Mouse (Mus musculus): Measurements from ENCODE around the gene Slc9b1. TPM values are rescaled to one million over a fixed set of nuclear protein-coding genes. Genes with fewer than 3 reads are reported as not detected.

The Slc9b1 gene
- polyA plus RNA-seq, 1 experiment: not detected

DNA sequence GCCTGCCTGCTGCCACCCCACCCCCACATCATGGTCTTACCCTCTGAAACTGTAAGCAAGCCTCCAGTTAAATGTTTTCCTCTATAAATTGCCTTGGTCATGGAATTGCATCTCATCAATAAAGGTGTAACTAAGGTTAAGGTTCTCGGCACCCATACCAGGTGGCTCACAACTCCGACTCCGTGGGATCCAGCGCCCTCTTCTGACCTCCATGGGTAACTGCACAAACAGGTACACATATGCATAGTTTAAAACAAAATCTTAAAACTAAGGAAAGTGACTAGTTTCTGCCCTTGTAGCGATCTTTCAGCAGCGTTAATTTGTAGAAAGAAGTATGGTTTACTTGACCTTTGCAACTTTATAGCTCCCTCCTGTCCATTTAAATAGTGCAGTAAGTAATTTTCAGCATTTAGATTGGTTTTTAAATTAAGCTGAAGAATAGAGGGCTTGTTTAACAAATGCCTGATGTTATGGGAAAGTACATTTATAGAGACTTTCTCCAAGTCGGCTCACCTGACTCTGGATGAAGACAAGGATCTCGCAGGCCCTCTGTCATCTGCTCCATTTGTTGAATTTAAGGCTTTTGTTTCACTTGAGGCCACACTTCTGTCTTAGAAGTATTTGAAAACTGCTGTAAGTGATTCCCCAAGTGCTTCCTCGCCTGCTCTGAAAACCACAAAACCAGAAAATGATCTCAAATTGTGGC, 32.0 kb upstream of the Slc9b1 start:
- TF ChIP-seq TAL1 (IDR thresholded peaks at IDR 0.05; ENCODE audit: low read length): no peak
- no peak for TF ChIP-seq GATA1 (IDR thresholded peaks at IDR 0.05; ENCODE audit: low read length)
- H3K27me3 ChIP-seq (ENCODE audit: control insufficient read depth): no peaks in the 10 kb centered on the region
- H3K36me3 ChIP-seq (ENCODE audit: control insufficient read depth): no peaks in the 10 kb centered on the region
- no peak overlapping the region for H3K4me3 ChIP-seq (replicated peaks)
- H3K4me1 ChIP-seq (ENCODE audit: control insufficient read depth): no peaks in the 10 kb centered on the region
- H3K9me3 ChIP-seq (ENCODE audit: control insufficient read depth, low read length): no peaks in the 10 kb centered on the region

DNA sequence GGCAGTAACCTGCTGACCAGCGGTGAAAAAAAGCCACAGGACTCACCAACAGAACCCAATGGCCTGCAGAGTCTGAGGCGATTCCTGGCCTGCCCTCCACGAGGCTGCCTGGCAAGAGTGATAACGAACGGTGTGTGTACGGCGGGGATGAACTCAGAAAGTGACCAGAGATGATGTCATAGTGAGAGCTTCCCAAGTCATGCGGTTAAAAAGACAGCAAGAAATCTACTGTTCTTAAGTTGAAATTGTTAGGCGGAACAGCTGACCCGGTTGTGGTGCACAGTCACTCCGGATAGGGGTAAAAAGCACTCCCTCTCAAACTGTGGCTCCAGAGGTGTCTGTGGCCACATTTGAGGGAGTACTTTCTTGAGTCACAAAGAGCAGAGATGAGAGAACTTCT, 29.5 kb upstream of the Slc9b1 start:
- no peak for TF ChIP-seq GATA1 (IDR thresholded peaks at IDR 0.05; ENCODE audit: low read length)
- no peak for TF ChIP-seq TAL1 (IDR thresholded peaks at IDR 0.05; ENCODE audit: low read length)
- no peaks in the 10 kb centered on the region for H3K9me3 ChIP-seq (ENCODE audit: control insufficient read depth, low read length)
- no peak overlapping the region for H3K4me3 ChIP-seq (replicated peaks)
- H3K4me1 ChIP-seq (ENCODE audit: control insufficient read depth): no peaks in the 10 kb centered on the region
- H3K27me3 ChIP-seq (ENCODE audit: control insufficient read depth): no peaks in the 10 kb centered on the region
- no peaks in the 10 kb centered on the region for H3K36me3 ChIP-seq (ENCODE audit: control insufficient read depth)

GRCm38 (mm10) chr3:135324354-135324753, 23.5 kb upstream of the Slc9b1 start:
- Histone ChIP-seq H3K4me3 (replicated peaks) (no peak overlapping the region), H3K9me3 (ENCODE audit: control insufficient read depth, low read length) (no peaks in the 10 kb centered on the region), H3K27me3 (ENCODE audit: control insufficient read depth) (no peaks in the 10 kb centered on the region), H3K4me1 (ENCODE audit: control insufficient read depth) (no peaks in the 10 kb centered on the region), H3K36me3 (ENCODE audit: control insufficient read depth) (no peaks in the 10 kb centered on the region)
- TF ChIP-seq TAL1 (IDR thresholded peaks at IDR 0.05; ENCODE audit: low read length) (no peak), GATA1 (IDR thresholded peaks at IDR 0.05; ENCODE audit: low read length) (no peak)

DNA sequence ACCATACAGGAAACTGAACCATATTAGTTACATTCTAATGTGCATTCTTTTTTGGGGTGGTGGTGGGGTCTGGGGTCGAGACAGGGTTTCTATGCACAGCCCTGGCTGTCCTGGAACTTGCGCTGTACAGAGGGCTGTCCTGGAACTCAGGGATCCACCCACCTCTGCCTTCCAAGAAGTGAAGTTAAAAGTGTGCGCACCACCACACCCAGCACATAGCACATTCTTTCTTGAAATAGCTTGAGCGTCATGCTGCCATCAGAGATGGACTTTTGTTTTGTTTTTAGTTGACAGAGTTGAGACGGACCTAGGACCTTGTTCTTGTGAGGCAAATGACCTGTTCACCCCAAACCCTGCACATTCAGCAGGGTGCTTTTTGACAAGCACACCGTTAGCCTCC, 20.7 kb upstream of the Slc9b1 start:
- Histone ChIP-seq H3K4me3 (replicated peaks) (no peak overlapping the region), H3K9me3 (ENCODE audit: control insufficient read depth, low read length) (no peaks in the 10 kb centered on the region), H3K36me3 (ENCODE audit: control insufficient read depth) (no peaks in the 10 kb centered on the region), H3K4me1 (ENCODE audit: control insufficient read depth) (no peaks in the 10 kb centered on the region), H3K27me3 (ENCODE audit: control insufficient read depth) (no peaks in the 10 kb centered on the region)
- no peak for TF ChIP-seq TAL1 (IDR thresholded peaks at IDR 0.05; ENCODE audit: low read length)
- no peak for TF ChIP-seq GATA1 (IDR thresholded peaks at IDR 0.05; ENCODE audit: low read length)

DNA sequence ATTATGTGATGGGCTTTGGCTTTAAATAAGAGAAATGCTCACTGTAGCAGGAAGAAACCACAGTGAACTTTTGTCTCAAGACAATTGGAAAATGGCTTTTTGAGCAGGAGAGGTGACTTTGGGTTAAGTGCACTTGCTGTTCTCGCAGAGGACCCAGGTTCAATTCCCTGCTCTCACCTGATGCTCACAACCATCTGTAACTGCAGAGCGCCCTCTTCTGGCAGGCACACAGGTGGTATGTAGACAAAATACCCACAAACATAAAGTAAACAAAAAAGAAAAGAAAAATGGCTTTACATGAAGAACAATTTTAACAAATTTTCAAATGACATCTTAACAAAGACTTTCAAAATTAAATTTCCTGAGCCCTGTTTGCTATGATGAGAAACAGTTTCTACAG, 20.2 kb upstream of the Slc9b1 start:
- Histone ChIP-seq H3K27me3 (ENCODE audit: control insufficient read depth) (no peaks in the 10 kb centered on the region), H3K4me1 (ENCODE audit: control insufficient read depth) (no peaks in the 10 kb centered on the region)
- TF ChIP-seq TAL1 (IDR thresholded peaks at IDR 0.05; ENCODE audit: low read length) (no peak), GATA1 (IDR thresholded peaks at IDR 0.05; ENCODE audit: low read length) (no peak)

GRCm38 (mm10) chr3:135328560-135328959, 19.3 kb upstream of the Slc9b1 start:
- Histone ChIP-seq H3K9me3 (ENCODE audit: control insufficient read depth, low read length) (no peaks in the 10 kb centered on the region), H3K4me1 (ENCODE audit: control insufficient read depth) (no peaks in the 10 kb centered on the region), H3K27me3 (ENCODE audit: control insufficient read depth) (no peaks in the 10 kb centered on the region), H3K36me3 (ENCODE audit: control insufficient read depth) (no peaks in the 10 kb centered on the region), H3K4me3 (replicated peaks) (no peak overlapping the region)
- TF ChIP-seq TAL1 (IDR thresholded peaks at IDR 0.05; ENCODE audit: low read length) (no peak), GATA1 (IDR thresholded peaks at IDR 0.05; ENCODE audit: low read length) (no peak)

More for the DNA sequence above, 20.2 kb upstream of the Slc9b1 start:
- Histone ChIP-seq H3K4me3 (replicated peaks) (no peak overlapping the region), H3K36me3 (ENCODE audit: control insufficient read depth) (no peaks in the 10 kb centered on the region), H3K9me3 (ENCODE audit: control insufficient read depth, low read length) (no peaks in the 10 kb centered on the region)

DNA sequence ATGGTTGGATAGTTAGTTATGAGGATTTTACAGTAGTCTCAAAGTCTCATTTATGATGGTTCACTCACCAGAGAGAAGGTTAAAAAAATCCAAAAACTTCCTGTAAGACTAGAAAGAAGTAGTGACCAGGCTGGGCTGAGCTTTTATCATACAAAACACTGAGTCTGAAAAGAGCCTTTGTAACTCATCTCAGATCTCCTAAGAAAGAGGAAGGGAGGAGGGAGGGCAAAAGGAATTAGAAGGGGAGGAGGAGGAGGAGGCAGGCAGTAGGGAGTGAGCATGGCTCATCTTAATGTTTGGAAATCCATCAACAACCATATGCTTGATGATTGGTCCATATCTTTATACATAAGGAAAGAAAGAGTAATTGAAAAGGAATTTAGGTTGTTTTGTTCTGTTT, 15.1 kb upstream of the Slc9b1 start:
- Histone ChIP-seq H3K4me3 (replicated peaks) (no peak overlapping the region), H3K36me3 (ENCODE audit: control insufficient read depth) (no peaks in the 10 kb centered on the region), H3K27me3 (ENCODE audit: control insufficient read depth) (no peaks in the 10 kb centered on the region), H3K9me3 (ENCODE audit: control insufficient read depth, low read length) (no peaks in the 10 kb centered on the region), H3K4me1 (ENCODE audit: control insufficient read depth) (no peaks in the 10 kb centered on the region)
- no peak for TF ChIP-seq TAL1 (IDR thresholded peaks at IDR 0.05; ENCODE audit: low read length)
- TF ChIP-seq GATA1 (IDR thresholded peaks at IDR 0.05; ENCODE audit: low read length): no peak

DNA sequence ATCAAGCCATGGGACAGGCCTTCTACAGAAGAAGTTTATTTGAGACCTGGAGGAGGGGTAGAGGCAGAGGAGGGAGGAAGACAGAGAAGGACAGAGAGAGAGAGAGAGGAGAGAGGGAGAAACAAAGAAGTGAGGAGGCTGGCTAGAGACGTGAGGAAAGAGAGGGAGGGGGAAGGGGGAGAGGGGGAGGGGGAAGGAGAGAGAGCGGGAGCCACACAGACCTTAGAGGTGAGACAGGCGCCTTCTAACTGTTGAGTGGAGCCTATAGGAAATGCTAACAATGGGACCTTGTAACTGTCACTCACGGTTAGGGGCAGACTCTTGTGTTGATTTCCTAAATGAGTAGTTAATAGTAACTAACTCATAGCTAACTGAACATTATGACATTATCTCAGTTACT, 14.1 kb upstream of the Slc9b1 start:
- H3K9me3 ChIP-seq (ENCODE audit: control insufficient read depth, low read length): no peaks in the 10 kb centered on the region
- no peak overlapping the region for H3K4me3 ChIP-seq (replicated peaks)
- no peak for TF ChIP-seq GATA1 (IDR thresholded peaks at IDR 0.05; ENCODE audit: low read length)
- no peak for TF ChIP-seq TAL1 (IDR thresholded peaks at IDR 0.05; ENCODE audit: low read length)
- H3K27me3 ChIP-seq (ENCODE audit: control insufficient read depth): no peaks in the 10 kb centered on the region
- no peaks in the 10 kb centered on the region for H3K4me1 ChIP-seq (ENCODE audit: control insufficient read depth)
- H3K36me3 ChIP-seq (ENCODE audit: control insufficient read depth): no peaks in the 10 kb centered on the region

- Histone ChIP-seq H3K36me3 (ENCODE audit: control insufficient read depth) (no peaks in the 10 kb centered on the region), H3K4me3 (replicated peaks) (no peak overlapping the region), H3K27me3 (ENCODE audit: control insufficient read depth) (no peaks in the 10 kb centered on the region), H3K4me1 (ENCODE audit: control insufficient read depth) (no peaks in the 10 kb centered on the region), H3K9me3 (ENCODE audit: control insufficient read depth, low read length) (no peaks in the 10 kb centered on the region)
- no peak for TF ChIP-seq GATA1 (IDR thresholded peaks at IDR 0.05; ENCODE audit: low read length)
- no peak for TF ChIP-seq TAL1 (IDR thresholded peaks at IDR 0.05; ENCODE audit: low read length)
Observed at GRCm38 (mm10) chr3:135349022-135349421, 1.2 kb downstream of the Slc9b1 start.

DNA sequence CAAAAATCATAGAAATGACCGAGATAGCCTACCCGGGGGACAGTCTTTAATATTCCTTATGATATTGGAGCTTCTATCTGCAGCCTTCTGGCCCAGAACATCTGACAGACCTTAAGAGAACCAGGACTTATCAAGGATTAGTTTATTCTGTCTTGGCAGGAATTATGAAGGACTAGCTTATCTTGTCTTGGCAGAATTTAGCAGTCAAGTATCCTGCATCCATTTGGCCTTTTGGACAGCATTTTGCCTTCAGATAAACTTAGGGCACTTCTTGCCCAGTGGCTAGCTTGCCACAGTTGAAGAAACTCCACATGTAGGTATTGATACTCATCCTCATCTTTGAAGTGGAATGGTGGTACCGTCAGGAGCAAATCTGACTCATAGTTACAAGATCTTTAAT, 4.0 kb downstream of the Slc9b1 start:
- H3K27me3 ChIP-seq (ENCODE audit: control insufficient read depth): no peaks in the 10 kb centered on the region
- no peak overlapping the region for H3K4me3 ChIP-seq (replicated peaks)
- TF ChIP-seq GATA1 (IDR thresholded peaks at IDR 0.05; ENCODE audit: low read length): no peak
- H3K36me3 ChIP-seq (ENCODE audit: control insufficient read depth): no peaks in the 10 kb centered on the region
- no peaks in the 10 kb centered on the region for H3K9me3 ChIP-seq (ENCODE audit: control insufficient read depth, low read length)
- no peaks in the 10 kb centered on the region for H3K4me1 ChIP-seq (ENCODE audit: control insufficient read depth)

Data from erythroblast, embryonic 14.5 days (primary cell).